Mouse (Mus musculus) neural tube, embryonic 11.5 days (tissue): ENCODE measurements around the gene Hoxa10. TPM values are rescaled to one million over a fixed set of nuclear protein-coding genes. Genes with fewer than 3 reads are reported as not detected.
A peak's percentile ranks its signal among the peaks of the same experiment; 100 is the strongest.

Source experiments
- ATAC-seq: fragments of 200-750 bp; cut with Nextera tagmentation; 2 replicates; pipeline ENCODE4 v1.8.0; 2017; ENCODE audit warnings: moderate number of reproducible peaks, mild to moderate bottlenecking, moderate TSS enrichment, moderate library complexity; ENCODE audit not compliant: insufficient read depth, low FRiP score, low TSS enrichment
- DNase-seq: peaks from one replicate; pipeline ENCODE4 v3.0.0-alpha.2; 2015; ENCODE audit warnings: low spot score
- H3K27ac ChIP-seq: fragments of 300-500 bp; sonication (generic); 2 replicates; pipeline ENCODE4 v1.5.1; 2014; ENCODE audit warnings: low read depth, mild to moderate bottlenecking, low read length
- H3K27me3 ChIP-seq: fragments of 300-500 bp; sonication (generic); 2 replicates; pipeline ENCODE4 v1.6.1; 2014; ENCODE audit warnings: mild to moderate bottlenecking, low read length, mixed read lengths; ENCODE audit not compliant: control insufficient read depth, insufficient read depth
- H3K36me3 ChIP-seq: fragments of 300-500 bp; sonication (generic); 2 replicates; pipeline ENCODE4 v1.6.1; 2014; ENCODE audit warnings: mild to moderate bottlenecking, low read length, moderate library complexity, mixed read lengths; ENCODE audit not compliant: control insufficient read depth, insufficient read depth
- H3K4me1 ChIP-seq: fragments of 300-500 bp; sonication (generic); 2 replicates; pipeline ENCODE4 v1.6.1; 2014; ENCODE audit warnings: low read length, mixed read lengths; ENCODE audit not compliant: control insufficient read depth, insufficient read depth
- H3K4me2 ChIP-seq: fragments of 300-500 bp; sonication (generic); 2 replicates; pipeline ENCODE4 v1.6.1; 2014; ENCODE audit warnings: low read depth, mild to moderate bottlenecking, moderate library complexity
- H3K4me3 ChIP-seq: fragments of 300-500 bp; sonication (generic); 2 replicates; pipeline ENCODE4 v1.5.1; 2014; ENCODE audit warnings: low read depth, low read length
- H3K9ac ChIP-seq: fragments of 300-500 bp; sonication (generic); 2 replicates; pipeline ENCODE4 v1.6.1; 2014; ENCODE audit warnings: mild to moderate bottlenecking, low read length
- H3K9me3 ChIP-seq: fragments of 300-500 bp; sonication (generic); 2 replicates; pipeline ENCODE4 v1.6.1; 2016; ENCODE audit warnings: low read length; ENCODE audit not compliant: control insufficient read depth
- WGBS: fragments of 180-500 bp; shearing (Covaris S2); extraction: QIAGEN DNeasy Blood & Tissue Kit; methylation state at CpG from one replicate; pipeline ENCODE4 v1.1.7; 2014; 5-methylcytosine and 5-hydroxymethylcytosine counted together
- polyA plus RNA-seq: library from polyadenylated mRNA; unstranded; fragments of >200 nt; fragmentation: Nextera tagmentation; extraction: Ambion mirVana; gene quantifications from 2 replicates; pipeline ENCODE4 v1.2.1, GENCODE M21; 2014

Gene Hoxa10
- polyA plus RNA-seq, 1 experiment from 2014 or later = 72.8 TPM

DNA sequence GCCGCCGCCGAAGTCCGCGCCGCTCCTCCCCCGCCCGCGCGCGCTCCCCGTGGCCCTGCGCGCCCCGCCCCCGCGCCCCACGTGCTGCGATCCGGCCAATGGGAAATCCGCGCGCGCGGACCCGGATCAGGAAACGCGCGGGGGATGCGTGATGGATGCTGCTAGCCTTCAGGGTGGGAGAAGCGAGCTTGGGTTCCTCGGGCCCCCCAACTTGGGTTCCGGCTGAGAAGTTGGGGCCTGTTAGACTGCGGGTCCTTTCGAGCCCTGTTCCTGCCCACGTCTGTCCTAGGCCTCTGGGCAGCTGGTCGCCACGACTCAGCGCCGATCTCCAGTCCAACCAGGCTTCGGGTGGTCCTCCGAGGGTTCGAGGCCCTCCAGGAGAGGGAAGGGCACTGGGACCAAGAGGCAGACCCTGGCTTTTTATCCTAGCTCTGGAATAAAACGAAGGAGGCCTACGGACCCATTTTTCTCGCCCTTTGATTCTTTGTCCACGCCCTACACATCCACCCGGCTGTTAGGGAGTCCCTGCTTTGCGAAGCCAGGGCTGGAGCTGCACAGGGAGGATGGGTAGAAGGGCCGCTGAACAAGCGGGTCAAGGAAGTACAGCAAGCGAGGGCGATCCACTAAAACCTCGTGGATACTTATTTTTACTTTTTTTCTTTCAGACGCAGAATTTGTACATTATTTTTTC is 48.6 kb downstream of the Hoxa10 start:
- Histone ChIP-seq H3K27me3 (no peaks in the 10 kb centered on the region), H3K36me3 (peaks cover 2% of the 10 kb centered on the region; the same call in 1 of the 2 replicates), H3K27ac (peak overlapping the region; percentile 100), H3K9ac (peak overlapping the region; percentile 89), H3K9me3 (no peaks in the 10 kb centered on the region), H3K4me3 (peak overlapping the region; percentile 85), H3K4me1 (peaks cover 64% of the 10 kb centered on the region), H3K4me2 (peak overlapping the region; percentile 99)
- DNase-seq (peak; percentile 97), ATAC-seq (peak; percentile 21)
- WGBS = under 1% methylated on average over 35 of the region's 55 CpGs

DNA sequence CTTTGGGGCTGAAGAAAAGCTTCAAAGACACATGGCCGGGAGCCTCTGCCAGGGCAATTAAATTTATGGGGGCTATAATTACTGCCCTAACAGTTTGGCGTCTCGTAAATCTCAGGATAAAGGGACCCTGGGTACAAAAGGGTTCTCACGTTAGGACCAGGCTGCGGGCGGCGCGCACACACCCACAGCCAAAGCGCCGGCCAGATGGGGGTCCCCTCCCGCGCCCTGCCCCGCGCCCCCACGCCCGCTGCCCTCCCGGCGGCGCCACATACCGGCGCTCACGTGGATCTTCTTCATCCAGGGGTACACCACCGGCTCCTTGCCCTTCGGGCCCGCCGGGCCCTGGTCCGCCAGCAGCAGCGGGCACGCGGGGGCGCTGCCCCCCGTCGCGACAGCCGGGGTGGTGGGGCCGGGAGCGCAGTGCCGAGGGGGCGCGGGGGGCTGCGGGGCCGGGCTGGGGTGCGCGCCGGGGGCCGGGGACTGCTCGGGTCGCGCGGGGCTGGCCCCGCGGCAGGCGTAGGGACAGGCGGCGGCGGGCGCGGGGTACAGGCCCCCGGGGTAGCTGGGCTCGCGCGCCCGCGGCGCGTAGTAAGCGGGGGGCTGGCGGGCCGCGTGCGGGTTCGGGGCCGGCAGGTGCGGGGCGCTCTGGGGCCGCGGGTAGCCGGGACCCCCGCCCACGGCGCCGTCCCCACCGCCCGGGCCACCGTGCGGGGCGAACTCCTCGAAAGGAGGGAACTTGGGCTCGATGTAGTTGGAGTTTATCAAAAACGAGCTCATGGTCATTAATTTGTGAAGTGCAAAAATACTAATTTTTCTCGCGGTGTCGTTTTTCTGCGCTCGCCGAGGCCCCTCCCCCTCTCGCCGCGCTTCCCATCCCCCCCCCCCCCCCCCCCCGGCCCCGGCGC is 49.5 kb downstream of the Hoxa10 start, which contains the start of gene Hoxa4:
Gene Hoxa4, minus strand, starts transcription at position 848 of the 905 bp plus-strand sequence.
- Histone ChIP-seq H3K4me1 (peaks cover 63% of the 10 kb centered on the region), H3K4me3 (peak within 1 kb of the TSS; percentile 85), H3K27ac (peak within 1 kb of the TSS; percentile 100), H3K36me3 (peaks cover 2% of the 10 kb centered on the region; the same call in 1 of the 2 replicates), H3K9ac (peak within 1 kb of the TSS; percentile 97), H3K9me3 (no peaks in the 10 kb centered on the region), H3K4me2 (peak within 1 kb of the TSS; percentile 99), H3K27me3 (no peaks in the 10 kb centered on the region)
- WGBS = under 1% methylated on average over 58 of the region's 102 CpGs
- DNase-seq (peak; percentile 82), ATAC-seq (peak; percentile 75)

- Histone ChIP-seq H3K4me1 (peaks cover 62% of the 10 kb centered on the region), H3K4me2 (peak overlapping the region; percentile 92), H3K27ac (peak overlapping the region; percentile 100), H3K4me3 (peak overlapping the region; percentile 85), H3K9ac (peak overlapping the region; percentile 97), H3K27me3 (no peaks in the 10 kb centered on the region), H3K36me3 (peaks cover 2% of the 10 kb centered on the region; the same call in 1 of the 2 replicates), H3K9me3 (no peaks in the 10 kb centered on the region)
- peak; percentile 61 for DNase-seq
- no peak for ATAC-seq
- under 1% methylated on average over 23 of the region's 23 CpGs for WGBS
Measured at GRCm38 (mm10) chr6:52190410-52190809, 50.2 kb downstream of the Hoxa10 start.

DNA sequence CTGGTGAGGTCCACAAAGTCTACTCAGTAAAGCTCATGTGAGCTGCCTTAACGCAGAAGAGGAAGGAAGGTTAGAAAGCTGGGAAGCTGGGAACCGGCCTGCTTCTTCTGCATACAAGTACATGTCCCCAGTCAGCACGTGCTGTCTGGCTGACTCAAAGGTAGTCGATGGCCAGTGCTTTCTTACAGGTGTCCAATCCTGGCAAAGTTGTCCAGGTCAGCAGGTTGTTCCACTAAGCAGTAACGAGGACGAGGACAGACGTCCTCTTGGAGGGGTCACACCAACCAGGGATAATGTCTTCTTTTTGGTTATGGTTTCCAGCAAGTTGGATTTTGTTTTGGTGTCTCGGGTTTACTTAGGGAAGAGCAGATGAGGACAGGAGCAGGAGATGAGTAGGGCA is 50.7 kb downstream of the Hoxa10 start:
- Histone ChIP-seq H3K4me2 (peak overlapping the region; percentile 92), H3K4me1 (peaks cover 63% of the 10 kb centered on the region), H3K9ac (peak overlapping the region; percentile 97), H3K27me3 (no peaks in the 10 kb centered on the region), H3K4me3 (peak overlapping the region; percentile 85), H3K36me3 (peaks cover 2% of the 10 kb centered on the region; the same call in 1 of the 2 replicates), H3K9me3 (no peaks in the 10 kb centered on the region), H3K27ac (peak overlapping the region; percentile 100)
- WGBS = 10% methylated on average over 8 of the region's 8 CpGs
- DNase-seq (peak; percentile 41), ATAC-seq (no peak)

GRCm38 (mm10) chr6:52189172-52189591 is 51.5 kb downstream of the Hoxa10 start:
- peak; percentile 47 for DNase-seq
- Histone ChIP-seq H3K4me1 (peaks cover 71% of the 10 kb centered on the region), H3K4me2 (peak overlapping the region; percentile 92), H3K27ac (peak overlapping the region; percentile 100), H3K27me3 (no peaks in the 10 kb centered on the region), H3K9me3 (no peaks in the 10 kb centered on the region), H3K36me3 (peaks cover 2% of the 10 kb centered on the region; the same call in 1 of the 2 replicates), H3K4me3 (peak overlapping the region; percentile 85), H3K9ac (peak overlapping the region; percentile 97)
- no peak for ATAC-seq
- 14% methylated on average over 5 of the region's 5 CpGs for WGBS

DNA sequence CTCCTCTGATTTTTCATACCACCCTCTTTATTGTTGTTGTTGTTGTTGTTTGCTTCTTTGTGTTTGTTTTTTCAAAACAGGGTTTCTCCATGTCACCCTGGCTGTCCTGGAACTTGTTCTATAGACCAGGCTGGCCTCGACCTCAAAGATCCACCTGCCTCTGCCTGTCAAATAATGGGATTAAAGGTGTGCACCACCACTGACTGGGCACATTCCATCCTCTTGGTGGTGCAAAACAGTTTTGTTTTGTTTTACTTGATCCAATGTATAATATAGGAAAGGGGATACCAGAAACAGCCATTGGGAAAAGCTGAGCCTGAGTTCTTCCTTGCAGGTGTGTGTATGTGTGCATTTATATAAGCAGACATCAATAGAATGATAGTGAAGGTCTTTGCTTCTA is 54.2 kb downstream of the Hoxa10 start:
- peak overlapping the region; percentile 100 for H3K27ac ChIP-seq
- H3K9me3 ChIP-seq = no peaks in the 10 kb centered on the region
- DNase-seq (peak; percentile 25), ATAC-seq (no peak)
- 30% methylated on average over 1 of the region's 1 CpGs for WGBS
- peaks cover 2% of the 10 kb centered on the region; the same call in 1 of the 2 replicates for H3K36me3 ChIP-seq
- peak overlapping the region; percentile 37; the same call in 1 of the 2 replicates for H3K9ac ChIP-seq
- H3K27me3 ChIP-seq = no peaks in the 10 kb centered on the region
- H3K4me1 ChIP-seq = peaks cover 85% of the 10 kb centered on the region
- no peak overlapping the region for H3K4me3 ChIP-seq
- H3K4me2 ChIP-seq = peak overlapping the region; percentile 92; the same call in 1 of the 2 replicates

DNA sequence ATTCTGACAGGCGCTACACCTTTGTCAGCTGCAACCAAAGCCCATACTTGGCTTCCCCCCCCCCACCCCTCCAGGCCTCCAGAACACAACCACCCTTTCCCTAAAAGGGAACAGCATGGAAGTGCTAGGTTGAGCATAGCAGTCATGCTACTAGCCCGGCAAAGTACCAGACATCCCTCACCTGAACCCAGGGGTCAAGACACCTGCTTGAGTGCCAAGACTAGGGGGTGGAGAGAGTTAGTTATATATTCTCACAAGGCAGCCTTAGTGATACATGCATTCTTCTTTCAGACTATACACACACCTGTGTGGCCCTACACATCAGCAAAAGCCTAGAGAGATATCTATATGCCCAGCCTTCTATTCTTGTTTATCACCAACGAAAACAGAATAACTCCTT is 54.8 kb downstream of the Hoxa10 start:
- peak overlapping the region; percentile 2; the same call in 1 of the 2 replicates for H3K9ac ChIP-seq

GRCm38 (mm10) chr6:52185222-52185621 is 55.4 kb downstream of the Hoxa10 start:
- Histone ChIP-seq H3K27ac (peak overlapping the region; percentile 92), H3K36me3 (peaks cover 2% of the 10 kb centered on the region; the same call in 1 of the 2 replicates), H3K27me3 (no peaks in the 10 kb centered on the region), H3K4me3 (peak overlapping the region; percentile 17), H3K9me3 (no peaks in the 10 kb centered on the region), H3K9ac (peak overlapping the region; percentile 30), H3K4me2 (peak overlapping the region; percentile 78), H3K4me1 (peaks cover 95% of the 10 kb centered on the region)
- under 1% methylated on average over 19 of the region's 19 CpGs for WGBS
- DNase-seq (peak; percentile 80), ATAC-seq (no peak)

More for the DNA sequence above, 54.8 kb downstream of the Hoxa10 start:
- Histone ChIP-seq H3K4me1 (peaks cover 91% of the 10 kb centered on the region), H3K27ac (peak overlapping the region; percentile 92; the same call in 1 of the 2 replicates), H3K4me2 (peak overlapping the region; percentile 78), H3K4me3 (peak overlapping the region; percentile 17; the same call in 1 of the 2 replicates), H3K27me3 (no peaks in the 10 kb centered on the region), H3K36me3 (peaks cover 2% of the 10 kb centered on the region; the same call in 1 of the 2 replicates), H3K9me3 (no peaks in the 10 kb centered on the region)
- WGBS = 17% methylated on average over 3 of the region's 3 CpGs
- ATAC-seq (no peak), DNase-seq (no peak)
